Mouse (Mus musculus) heart, postnatal 0 days (tissue): ENCODE measurements around the gene Mdga1. TPM values are rescaled to one million over a fixed set of nuclear protein-coding genes. Genes with fewer than 3 reads are reported as not detected.

ENCODE experiments used
- ATAC-seq: fragments of 200-750 bp; cut with Nextera tagmentation; 2 replicates; pipeline ENCODE4 v1.8.0; 2017; ENCODE audit warnings: low read depth, moderate number of reproducible peaks, moderate library complexity; ENCODE audit not compliant: insufficient read depth
- DNase-seq: peaks from one replicate; pipeline ENCODE4 v3.0.0-alpha.2; 2016; ENCODE audit warnings: low spot score
- H3K27ac ChIP-seq: fragments of 300-500 bp; sonication (generic); 2 replicates; pipeline ENCODE4 v1.5.1; 2014; ENCODE audit warnings: low read depth, mild to moderate bottlenecking
- H3K27me3 ChIP-seq: fragments of 300-500 bp; sonication (generic); 2 replicates; pipeline ENCODE4 v1.6.1; 2014; ENCODE audit warnings: low read length, mixed read lengths; ENCODE audit not compliant: control insufficient read depth, insufficient read depth
- H3K36me3 ChIP-seq: fragments of 300-500 bp; sonication (generic); replicated peaks from 2 replicates; pipeline ENCODE4 v1.6.1; 2014; ENCODE audit warnings: low read length, mixed read lengths; ENCODE audit not compliant: control insufficient read depth, insufficient read depth
- H3K4me1 ChIP-seq: fragments of 300-500 bp; sonication (generic); 2 replicates; pipeline ENCODE4 v1.6.1; 2014; ENCODE audit warnings: antibody characterized with exemption; ENCODE audit not compliant: control insufficient read depth, insufficient read depth
- H3K4me2 ChIP-seq: fragments of 300-500 bp; sonication (generic); 2 replicates; pipeline ENCODE4 v1.6.1; 2014; ENCODE audit warnings: low read depth, mild to moderate bottlenecking, low read length, moderate library complexity
- H3K4me3 ChIP-seq: fragments of 300-500 bp; sonication (generic); 2 replicates; pipeline ENCODE4 v1.5.1; 2014; ENCODE audit warnings: low read depth, low read length
- H3K9ac ChIP-seq: fragments of 300-500 bp; sonication (generic); replicated peaks from 2 replicates; pipeline ENCODE4 v1.6.1; 2014; ENCODE audit warnings: low read depth, low read length, mixed read lengths
- H3K9me3 ChIP-seq: fragments of 300-500 bp; sonication (generic); replicated peaks from 2 replicates; pipeline ENCODE4 v1.6.1; 2016; ENCODE audit warnings: low read length; ENCODE audit not compliant: control insufficient read depth
- CTCF ChIP-seq: IDR thresholded peaks from 2 replicates; pipeline ENCODE4 v1.5.1; 2016; ENCODE audit warnings: antibody characterized with exemption, control low read depth, low read depth
- EP300 ChIP-seq: IDR thresholded peaks from 2 replicates; pipeline ENCODE4 v1.6.1; 2016; ENCODE audit warnings: antibody characterized with exemption, low read depth
- WGBS: fragments of 180-500 bp; shearing (Covaris S2); extraction: QIAGEN DNeasy Blood & Tissue Kit; methylation state at CpG from one replicate; pipeline ENCODE4 v1.1.7; 2014; 5-methylcytosine and 5-hydroxymethylcytosine counted together
- polyA plus RNA-seq: library from polyadenylated mRNA; unstranded; fragments of >200 nt; fragmentation: Nextera tagmentation; extraction: Ambion mirVana; gene quantifications from 2 replicates; pipeline ENCODE4 v1.2.1, GENCODE M21; 2015
- total RNA-seq: library from RNA; depleted of rRNA; stranded (reverse); fragments of >200 nt; gene quantifications from 2 replicates; pipeline ENCODE4 v1.2.3, GENCODE M21; 2014; ENCODE audit warnings: low replicate concordance

The Mdga1 gene
- total and polyA plus RNA-seq, 2 experiments from 2014 or later = 4.9 to 9.5 TPM

GRCm38 (mm10) chr17:29887881-29888826 lies 81.7 kb downstream of the Mdga1 start:
- Histone ChIP-seq H3K27me3 (peaks cover 38% of the 10 kb centered on the region), H3K9me3 (0 out of 2 replicates have a peak, but pooled peaks cover 5% of the 10 kb centered on the region), H3K4me1 (peaks cover 2% of the 10 kb centered on the region; the same call in 1 of the 2 replicates), H3K4me2 (peak overlapping the region; percentile 92), H3K27ac (no peak overlapping the region), H3K4me3 (peak overlapping the region; percentile 59), H3K9ac (peak overlapping the region; percentile 53), H3K36me3 (no peaks in the 10 kb centered on the region)
- WGBS = under 1% methylated on average over 57 of the region's 93 CpGs
- DNase-seq (peak; percentile 27), ATAC-seq (peak; percentile 22)
- TF ChIP-seq CTCF (no peak), EP300 (no peak)

GRCm38 (mm10) chr17:29887271-29887880 lies 82.5 kb downstream of the Mdga1 start:
- Histone ChIP-seq H3K9ac (peak overlapping the region; percentile 53), H3K27ac (no peak overlapping the region), H3K27me3 (peaks cover 39% of the 10 kb centered on the region), H3K36me3 (no peaks in the 10 kb centered on the region), H3K4me1 (peaks cover 2% of the 10 kb centered on the region; the same call in 1 of the 2 replicates), H3K4me2 (peak overlapping the region; percentile 92), H3K9me3 (0 out of 2 replicates have a peak, but pooled peaks cover under 1% of the 10 kb centered on the region), H3K4me3 (peak overlapping the region; percentile 59)
- WGBS = under 1% methylated on average over 48 of the region's 57 CpGs
- TF ChIP-seq CTCF = no peak
- TF ChIP-seq EP300 = no peak
- DNase-seq (no peak), ATAC-seq (peak; percentile 58)

GRCm38 (mm10) chr17:29886655-29887251 lies 83.1 kb downstream of the Mdga1 start:
- Histone ChIP-seq H3K9ac (no peak overlapping the region), H3K36me3 (no peaks in the 10 kb centered on the region), H3K4me2 (peak overlapping the region; percentile 92), H3K27me3 (peaks cover 38% of the 10 kb centered on the region), H3K27ac (no peak overlapping the region), H3K9me3 (no peaks in the 10 kb centered on the region), H3K4me1 (peaks cover 2% of the 10 kb centered on the region; the same call in 1 of the 2 replicates), H3K4me3 (peak overlapping the region; percentile 59)
- DNase-seq (no peak), ATAC-seq (no peak)
- under 1% methylated on average over 38 of the region's 39 CpGs for WGBS
- no peak for TF ChIP-seq EP300
- TF ChIP-seq CTCF = no peak

- ATAC-seq (no peak), DNase-seq (no peak)
- Histone ChIP-seq H3K27ac (no peak overlapping the region), H3K27me3 (peaks cover 32% of the 10 kb centered on the region), H3K9me3 (no peaks in the 10 kb centered on the region), H3K4me1 (peaks cover 2% of the 10 kb centered on the region; the same call in 1 of the 2 replicates), H3K4me2 (peak overlapping the region; percentile 92), H3K36me3 (no peaks in the 10 kb centered on the region), H3K9ac (no peak overlapping the region), H3K4me3 (peak overlapping the region; percentile 59)
- 14% methylated on average over 4 of the region's 4 CpGs for WGBS
- TF ChIP-seq CTCF (no peak), EP300 (no peak)
These were observed 83.8 kb downstream of the Mdga1 start for GRCm38 (mm10) chr17:29886061-29886460.

- H3K4me2 ChIP-seq = no peak overlapping the region
- no peak overlapping the region for H3K4me3 ChIP-seq
- 63% methylated on average over 6 of the region's 6 CpGs for WGBS
- H3K36me3 ChIP-seq = no peaks in the 10 kb centered on the region
- DNase-seq (no peak), ATAC-seq (no peak)
- no peak overlapping the region for H3K27ac ChIP-seq
- H3K9ac ChIP-seq = no peak overlapping the region
- H3K27me3 ChIP-seq = peaks cover 19% of the 10 kb centered on the region
- H3K9me3 ChIP-seq = no peaks in the 10 kb centered on the region
- H3K4me1 ChIP-seq = peaks cover 1% of the 10 kb centered on the region; the same call in 1 of the 2 replicates
- no peak for TF ChIP-seq CTCF
- no peak for TF ChIP-seq EP300
These were observed 85.3 kb downstream of the Mdga1 start for GRCm38 (mm10) chr17:29884596-29884995.
